Mouse (Mus musculus): ENCODE results near the gene Alkbh4. TPM values are rescaled to one million over a fixed set of nuclear protein-coding genes. Genes with fewer than 3 reads are reported as not detected.
"Not testable (repeated sequence)": the region's sequence is repeated elsewhere in the genome, so short reads cannot be mapped to it uniquely, and the experiment has no call there.

Alkbh4 gene
- polyA plus RNA-seq, 1 experiment from 2014 or later = 12.2 TPM

DNA sequence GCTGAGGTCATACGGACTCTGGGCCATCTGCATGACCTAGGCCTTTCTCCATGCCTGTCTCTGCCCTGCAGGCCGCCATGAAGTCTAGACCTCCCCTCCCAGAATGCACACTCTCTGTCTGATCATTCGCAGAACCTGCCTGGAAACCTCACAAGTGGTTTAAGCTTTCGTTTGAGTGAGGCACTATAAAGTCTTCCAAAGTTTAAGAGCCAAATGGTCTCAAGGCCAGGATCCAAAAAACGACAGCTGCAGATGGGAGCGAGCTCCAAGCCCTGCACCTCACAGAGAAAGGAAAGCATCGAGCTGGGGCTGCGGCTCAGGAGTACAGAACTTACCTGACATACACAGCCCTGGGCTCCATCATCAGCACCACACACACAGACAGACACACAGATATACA lies 16.4 kb downstream of the Alkbh4 start:
- WGBS = 68% methylated on average over 8 of the region's 8 CpGs
- Histone ChIP-seq H3K27ac (no peak overlapping the region), H3K4me1 (replicated peaks; ENCODE audit: insufficient read depth, low read length) (no peaks in the 10 kb centered on the region), H3K36me3 (ENCODE audit: insufficient read depth, low read length) (no peaks in the 10 kb centered on the region), H3K9me3 (replicated peaks; ENCODE audit: low read length) (no peaks in the 10 kb centered on the region), H3K27me3 (ENCODE audit: insufficient read depth, low read length) (no peaks in the 10 kb centered on the region), H3K4me2 (ENCODE audit: low read length) (no peak overlapping the region), H3K9ac (ENCODE audit: low read depth, low read length) (no peak overlapping the region), H3K4me3 (replicated peaks; ENCODE audit: low read depth, low read length) (no peak overlapping the region)
- ATAC-seq (replicated peaks; ENCODE audit: low FRiP score, low read depth) = no peak
- no peak for DNase-seq (ENCODE audit: low spot score)
- TF ChIP-seq CTCF (IDR thresholded peaks at IDR 0.05; ENCODE audit: low read depth) = no peak

DNA sequence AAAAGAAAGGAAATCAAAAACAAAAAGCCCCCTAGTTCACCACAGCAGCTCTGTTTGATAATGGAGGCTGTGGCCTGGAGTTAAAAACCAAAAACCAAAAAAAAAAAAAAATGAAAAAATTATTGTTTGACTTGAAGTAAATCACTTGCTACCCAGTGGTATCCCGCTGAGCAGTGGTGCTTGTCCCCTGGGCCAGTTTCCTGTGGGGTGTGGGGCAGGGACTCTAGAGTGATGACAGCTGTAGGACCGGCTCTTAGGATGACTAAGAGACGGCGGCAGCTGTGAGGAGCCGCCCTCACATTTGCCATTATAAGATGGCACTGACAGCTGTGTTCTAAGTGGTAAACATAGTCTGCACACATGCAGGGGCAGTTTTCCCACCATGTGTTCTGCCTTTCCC lies 19.5 kb downstream of the Alkbh4 start:
- Histone ChIP-seq H3K9ac (ENCODE audit: low read depth, low read length) (no peak overlapping the region), H3K27me3 (ENCODE audit: insufficient read depth, low read length) (no peaks in the 10 kb centered on the region), H3K4me2 (ENCODE audit: low read length) (no peak overlapping the region), H3K36me3 (ENCODE audit: insufficient read depth, low read length) (no peaks in the 10 kb centered on the region), H3K27ac (no peak overlapping the region), H3K4me1 (replicated peaks; ENCODE audit: insufficient read depth, low read length) (no peaks in the 10 kb centered on the region), H3K4me3 (replicated peaks; ENCODE audit: low read depth, low read length) (no peak overlapping the region), H3K9me3 (replicated peaks; ENCODE audit: low read length) (no peaks in the 10 kb centered on the region)
- 71% methylated on average over 5 of the region's 5 CpGs for WGBS
- ATAC-seq (replicated peaks; ENCODE audit: low FRiP score, low read depth) (no peak), DNase-seq (ENCODE audit: low spot score) (no peak)
- TF ChIP-seq CTCF (IDR thresholded peaks at IDR 0.05; ENCODE audit: low read depth) = no peak

DNA sequence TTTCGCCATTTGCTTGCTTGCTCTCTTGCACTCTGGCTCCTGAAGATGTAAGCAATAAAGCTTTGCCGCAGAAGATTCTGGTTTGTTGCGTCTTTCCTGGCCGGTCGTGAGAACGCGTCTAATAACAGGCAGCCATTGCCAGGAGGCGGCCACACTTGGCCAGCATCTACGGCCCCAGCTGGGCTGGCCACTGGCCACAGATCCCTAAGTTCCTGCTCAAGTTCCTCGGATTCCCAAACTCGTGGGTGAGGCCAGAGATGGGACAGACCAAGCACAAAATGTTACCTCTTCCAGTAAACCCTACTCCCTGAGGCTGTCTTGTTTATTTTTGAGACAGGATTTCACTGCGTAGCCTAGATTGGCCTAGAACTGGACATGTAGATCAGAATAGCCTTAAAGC lies 24.1 kb downstream of the Alkbh4 start:
- not testable (repeated sequence) for H3K36me3 ChIP-seq (ENCODE audit: insufficient read depth, low read length); H3K27ac ChIP-seq; H3K27me3 ChIP-seq (ENCODE audit: insufficient read depth, low read length); H3K4me3 ChIP-seq (replicated peaks; ENCODE audit: low read depth, low read length); H3K4me2 ChIP-seq (ENCODE audit: low read length); H3K4me1 ChIP-seq (replicated peaks; ENCODE audit: insufficient read depth, low read length); H3K9me3 ChIP-seq (replicated peaks; ENCODE audit: low read length); ATAC-seq (replicated peaks; ENCODE audit: low FRiP score, low read depth); DNase-seq (ENCODE audit: low spot score); H3K9ac ChIP-seq (ENCODE audit: low read depth, low read length)
- 81% methylated on average over 11 of the region's 12 CpGs for WGBS

DNA sequence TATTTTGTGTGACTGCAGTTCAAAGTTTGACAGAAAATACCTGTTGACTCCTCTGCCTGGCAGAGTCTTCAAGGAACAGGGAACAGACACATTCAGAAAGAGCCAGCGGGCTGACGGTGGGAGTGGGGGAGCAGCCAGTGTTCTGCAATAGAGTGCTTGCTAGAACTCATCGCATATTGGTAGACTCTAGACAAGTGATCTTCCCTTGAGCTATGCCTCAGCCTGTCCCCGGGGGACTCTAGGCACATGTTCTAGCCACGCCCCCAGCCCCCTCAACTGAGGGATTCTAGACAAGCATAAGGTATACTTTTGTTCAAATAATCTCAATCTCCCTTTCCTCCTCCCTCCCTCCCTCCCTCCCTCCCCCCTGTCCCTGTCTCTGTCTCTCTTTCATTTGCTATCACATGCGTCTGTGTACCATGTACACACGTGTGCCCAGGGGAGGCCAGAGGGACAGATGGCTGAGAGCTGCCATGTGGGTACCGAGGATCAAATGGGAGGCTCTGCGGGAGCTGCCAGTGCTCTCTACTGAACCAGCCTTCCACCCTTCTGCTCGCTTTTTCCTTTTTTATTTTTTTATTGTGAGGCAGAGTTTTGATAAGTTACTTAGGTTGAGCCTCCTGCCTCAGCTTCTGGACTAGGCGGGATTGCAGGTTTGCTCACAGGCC lies 28.0 kb downstream of the Alkbh4 start:
- ATAC-seq (replicated peaks; ENCODE audit: low FRiP score, low read depth) (no peak), DNase-seq (ENCODE audit: low spot score) (no peak)
- no peak overlapping the region for H3K4me2 ChIP-seq (ENCODE audit: low read length)
- no peaks in the 10 kb centered on the region for H3K9me3 ChIP-seq (replicated peaks; ENCODE audit: low read length)
- H3K4me3 ChIP-seq (replicated peaks; ENCODE audit: low read depth, low read length) = no peak overlapping the region
- no peaks in the 10 kb centered on the region for H3K4me1 ChIP-seq (replicated peaks; ENCODE audit: insufficient read depth, low read length)
- WGBS = 90% methylated on average over 11 of the region's 11 CpGs
- no peak overlapping the region for H3K27ac ChIP-seq
- H3K9ac ChIP-seq (ENCODE audit: low read depth, low read length) = no peak overlapping the region
- H3K36me3 ChIP-seq (ENCODE audit: insufficient read depth, low read length) = no peaks in the 10 kb centered on the region
- no peaks in the 10 kb centered on the region for H3K27me3 ChIP-seq (ENCODE audit: insufficient read depth, low read length)
- TF ChIP-seq CTCF (IDR thresholded peaks at IDR 0.05; ENCODE audit: low read depth) = no peak

DNA sequence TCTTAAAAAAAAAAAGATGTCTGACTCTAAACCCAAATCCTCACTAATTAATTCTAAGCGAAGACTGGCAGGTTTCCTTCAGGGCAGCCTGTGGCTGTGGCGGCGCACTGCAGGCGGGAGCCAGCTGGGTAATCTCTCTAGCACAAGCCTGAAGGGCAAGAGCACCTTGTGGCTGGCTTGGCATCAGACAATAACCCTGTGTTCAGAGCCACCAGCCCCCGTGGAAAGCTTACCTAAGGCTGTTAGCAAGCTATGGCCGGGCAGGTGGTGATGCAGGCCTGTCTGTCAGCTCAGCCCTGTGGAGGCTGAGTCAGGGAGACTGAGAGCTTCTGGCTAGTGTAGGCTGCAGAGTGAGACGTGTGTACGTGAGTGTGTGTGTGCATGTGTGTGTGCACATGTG lies 29.3 kb downstream of the Alkbh4 start:
- no peak overlapping the region for H3K9ac ChIP-seq (ENCODE audit: low read depth, low read length)
- H3K27ac ChIP-seq = no peak overlapping the region
- DNase-seq (ENCODE audit: low spot score) (no peak), ATAC-seq (replicated peaks; ENCODE audit: low FRiP score, low read depth) (no peak)
- 0 out of 2 replicates have a peak, but pooled peaks cover 4% of the 10 kb centered on the region for H3K4me1 ChIP-seq (replicated peaks; ENCODE audit: insufficient read depth, low read length)
- H3K36me3 ChIP-seq (ENCODE audit: insufficient read depth, low read length) = no peaks in the 10 kb centered on the region
- H3K27me3 ChIP-seq (ENCODE audit: insufficient read depth, low read length) = no peaks in the 10 kb centered on the region
- 77% methylated on average over 8 of the region's 8 CpGs for WGBS
- TF ChIP-seq CTCF (IDR thresholded peaks at IDR 0.05; ENCODE audit: low read depth) = no peak
- H3K4me2 ChIP-seq (ENCODE audit: low read length) = no peak overlapping the region
- H3K9me3 ChIP-seq (replicated peaks; ENCODE audit: low read length) = no peaks in the 10 kb centered on the region
- H3K4me3 ChIP-seq (replicated peaks; ENCODE audit: low read depth, low read length) = no peak overlapping the region

DNA sequence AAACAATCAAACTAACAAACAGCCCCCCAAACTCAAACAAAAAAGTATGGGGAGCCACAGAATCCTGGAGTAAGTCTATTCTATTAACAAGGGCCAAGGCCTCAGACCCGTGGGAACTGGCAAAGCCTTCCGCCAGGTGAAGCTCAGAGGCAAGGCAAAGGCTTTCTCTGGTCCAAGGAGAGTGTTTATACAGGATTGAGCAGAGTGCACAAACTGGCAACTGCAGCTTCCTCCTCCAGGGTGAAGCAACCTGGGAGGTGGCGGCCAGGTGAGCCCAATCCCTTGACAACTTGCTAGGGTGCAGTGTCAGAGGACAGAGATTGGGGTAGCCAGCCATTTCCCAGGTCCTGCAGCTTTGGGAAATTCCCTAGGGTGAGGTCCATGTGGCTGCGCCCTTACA lies 31.4 kb downstream of the Alkbh4 start:
- no peak overlapping the region for H3K4me2 ChIP-seq (ENCODE audit: low read length)
- 95% methylated on average over 4 of the region's 4 CpGs for WGBS
- DNase-seq (ENCODE audit: low spot score) (no peak), ATAC-seq (replicated peaks; ENCODE audit: low FRiP score, low read depth) (no peak)
- H3K27me3 ChIP-seq (ENCODE audit: insufficient read depth, low read length) = no peaks in the 10 kb centered on the region
- peaks cover 4% of the 10 kb centered on the region; the same call in 1 of the 2 replicates for H3K4me1 ChIP-seq (replicated peaks; ENCODE audit: insufficient read depth, low read length)
- TF ChIP-seq CTCF (IDR thresholded peaks at IDR 0.05; ENCODE audit: low read depth) = no peak
- H3K27ac ChIP-seq = no peak overlapping the region
- H3K9ac ChIP-seq (ENCODE audit: low read depth, low read length) = no peak overlapping the region
- no peak overlapping the region for H3K4me3 ChIP-seq (replicated peaks; ENCODE audit: low read depth, low read length)
- H3K9me3 ChIP-seq (replicated peaks; ENCODE audit: low read length) = no peaks in the 10 kb centered on the region
- no peaks in the 10 kb centered on the region for H3K36me3 ChIP-seq (ENCODE audit: insufficient read depth, low read length)

DNA sequence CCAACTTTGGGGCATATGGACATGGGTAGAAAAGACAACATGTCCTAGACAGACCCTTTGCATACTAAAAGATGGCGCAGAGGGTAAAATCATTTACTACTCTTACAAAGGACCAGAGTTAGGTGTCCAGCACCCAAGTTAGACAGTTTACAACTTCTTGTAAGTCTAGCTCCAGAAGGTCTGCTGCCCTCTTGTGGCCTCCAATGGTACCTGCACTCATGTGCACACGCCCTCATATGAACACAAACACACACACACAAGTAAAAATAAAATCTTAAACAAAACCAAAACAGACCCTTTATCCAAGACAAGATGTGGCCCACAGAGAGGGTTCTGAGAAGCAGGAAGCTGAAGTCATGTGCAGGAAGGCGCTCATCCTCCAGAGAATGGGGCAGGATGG lies 32.1 kb downstream of the Alkbh4 start:
- H3K9ac ChIP-seq (ENCODE audit: low read depth, low read length) = no peak overlapping the region
- no peaks in the 10 kb centered on the region for H3K27me3 ChIP-seq (ENCODE audit: insufficient read depth, low read length)
- H3K4me3 ChIP-seq (replicated peaks; ENCODE audit: low read depth, low read length) = no peak overlapping the region
- peak; percentile 25; the same call in 1 of the 2 replicates for TF ChIP-seq CTCF (IDR thresholded peaks at IDR 0.05; ENCODE audit: low read depth)
- no peak for DNase-seq (ENCODE audit: low spot score)
- no peaks in the 10 kb centered on the region for H3K36me3 ChIP-seq (ENCODE audit: insufficient read depth, low read length)
- ATAC-seq (replicated peaks; ENCODE audit: low FRiP score, low read depth) = no peak
- H3K4me2 ChIP-seq (ENCODE audit: low read length) = no peak overlapping the region
- 95% methylated on average over 3 of the region's 3 CpGs for WGBS
- peaks cover 4% of the 10 kb centered on the region; the same call in 1 of the 2 replicates for H3K4me1 ChIP-seq (replicated peaks; ENCODE audit: insufficient read depth, low read length)
- no peaks in the 10 kb centered on the region for H3K9me3 ChIP-seq (replicated peaks; ENCODE audit: low read length)
- no peak overlapping the region for H3K27ac ChIP-seq
